Mouse (Mus musculus) lung, embryonic 16.5 days (tissue): ENCODE results near the gene Isy1. TPM values are rescaled to one million over a fixed set of nuclear protein-coding genes. Genes with fewer than 3 reads are reported as not detected.
A peak's percentile ranks its signal among the peaks of the same experiment; 100 is the strongest.

Source experiments
- ATAC-seq: fragments of 200-750 bp; cut with Nextera tagmentation; 2 replicates; pipeline ENCODE4 v1.8.0; 2017; ENCODE audit warnings: low read depth, mild to moderate bottlenecking, moderate library complexity
- H3K27ac ChIP-seq: fragments of 300-500 bp; sonication (generic); 2 replicates; pipeline ENCODE4 v1.5.1; 2014; ENCODE audit warnings: mild to moderate bottlenecking, control low read depth, low read length
- H3K27me3 ChIP-seq: fragments of 300-500 bp; sonication (generic); 2 replicates; pipeline ENCODE4 v1.6.1; 2014; ENCODE audit warnings: low read depth, low read length, mixed read lengths; ENCODE audit not compliant: control insufficient read depth, insufficient read depth
- H3K36me3 ChIP-seq: fragments of 300-500 bp; sonication (generic); 2 replicates; pipeline ENCODE4 v1.6.1; 2014; ENCODE audit warnings: low read length; ENCODE audit not compliant: control insufficient read depth, insufficient read depth
- H3K4me1 ChIP-seq: fragments of 300-500 bp; sonication (generic); replicated peaks from 2 replicates; pipeline ENCODE4 v1.6.1; 2014; ENCODE audit warnings: low read length, mixed read lengths; ENCODE audit not compliant: control insufficient read depth, insufficient read depth
- H3K4me2 ChIP-seq: fragments of 300-500 bp; sonication (generic); 2 replicates; pipeline ENCODE4 v1.6.1; 2014; ENCODE audit warnings: low read depth, low read length, control low read depth
- H3K4me3 ChIP-seq: fragments of 300-500 bp; sonication (generic); 2 replicates; pipeline ENCODE4 v1.5.1; 2014; ENCODE audit warnings: mild to moderate bottlenecking, low read length, control low read depth
- H3K9ac ChIP-seq: fragments of 300-500 bp; sonication (generic); 2 replicates; pipeline ENCODE4 v1.6.1; 2014; ENCODE audit warnings: low read length, control low read depth
- H3K9me3 ChIP-seq: fragments of 300-500 bp; sonication (generic); 2 replicates; pipeline ENCODE4 v1.6.1; 2016; ENCODE audit warnings: low read length; ENCODE audit not compliant: control insufficient read depth
- WGBS: fragments of 180-500 bp; shearing (Covaris S2); extraction: QIAGEN DNeasy Blood & Tissue Kit; methylation state at CpG from one replicate; pipeline ENCODE4 v1.1.7; 2014; 5-methylcytosine and 5-hydroxymethylcytosine counted together
- polyA plus RNA-seq: library from polyadenylated mRNA; unstranded; fragments of >200 nt; fragmentation: Nextera tagmentation; extraction: Ambion mirVana; gene quantifications from 2 replicates; pipeline ENCODE4 v1.2.1, GENCODE M21; 2015

The Isy1 gene
- polyA plus RNA-seq, 1 experiment from 2014 or later = 47.6 TPM

DNA sequence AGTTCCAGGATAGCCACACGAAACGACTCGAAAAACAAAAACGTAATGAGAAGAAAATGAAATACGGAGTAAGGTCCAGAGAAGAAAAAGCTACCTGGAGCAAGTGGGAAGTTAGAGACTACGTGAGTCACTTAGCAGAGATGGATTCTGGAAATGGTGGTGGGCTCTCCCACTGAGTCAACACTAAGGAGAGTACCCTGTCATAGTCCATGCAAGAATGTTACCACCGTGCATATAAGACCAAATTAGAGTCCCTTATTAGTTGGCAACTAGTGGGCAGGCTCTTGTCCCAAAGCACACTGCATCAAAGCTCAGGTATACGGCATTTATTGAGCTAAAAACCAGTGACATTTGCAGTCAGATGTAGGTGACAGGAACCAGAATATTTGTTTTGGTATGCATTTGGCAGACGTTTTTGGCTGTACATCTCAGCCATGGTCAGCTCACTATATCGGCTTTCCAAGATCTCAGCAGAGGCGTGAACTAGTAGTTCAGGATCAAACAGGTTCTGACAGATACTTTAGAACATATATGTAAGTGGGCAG lies 1.3 kb upstream of the Isy1 start:
- Histone ChIP-seq H3K9me3 (no peaks in the 10 kb centered on the region), H3K36me3 (peaks cover 27% of the 10 kb centered on the region), H3K4me1 (peaks cover 7% of the 10 kb centered on the region; the same call in 1 of the 2 replicates), H3K27me3 (no peaks in the 10 kb centered on the region), H3K4me3 (no peak overlapping the region), H3K27ac (no peak overlapping the region), H3K4me2 (peak overlapping the region; percentile 84), H3K9ac (no peak overlapping the region)
- ATAC-seq = no peak
- 52% methylated on average over 11 of the region's 11 CpGs for WGBS

DNA sequence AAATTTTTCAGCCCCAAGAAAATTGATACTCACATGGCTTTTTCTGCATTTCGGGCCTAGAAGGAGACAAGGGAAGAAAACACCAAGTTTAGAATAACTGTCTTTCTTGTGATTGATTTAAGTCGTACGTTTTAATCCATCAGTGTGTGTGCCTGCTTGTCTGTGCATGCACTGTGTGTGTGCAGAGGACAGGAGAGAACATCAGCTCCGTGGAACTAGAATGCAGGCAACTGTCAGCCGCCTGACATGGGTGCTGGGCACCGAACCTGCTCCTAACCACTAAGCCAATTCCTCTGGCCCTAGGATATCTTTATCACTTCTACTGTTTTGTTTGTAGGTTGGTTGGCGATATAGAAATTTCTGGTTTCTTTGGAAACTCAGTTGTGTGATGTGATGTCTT lies 2.9 kb downstream of the Isy1 start, which contains the start of gene Gm45140:
Gm45140 (minus strand) TSS at position 101 of the 400 bp plus-strand sequence.
- no peak for ATAC-seq
- Histone ChIP-seq H3K27me3 (no peaks in the 10 kb centered on the region), H3K4me3 (no peak within 1 kb of the TSS), H3K4me2 (no peak within 1 kb of the TSS), H3K4me1 (peaks cover 7% of the 10 kb centered on the region; the same call in 1 of the 2 replicates), H3K9ac (no peak within 1 kb of the TSS), H3K9me3 (no peaks in the 10 kb centered on the region), H3K36me3 (peaks cover 12% of the 10 kb centered on the region), H3K27ac (no peak within 1 kb of the TSS)
- WGBS = 89% methylated on average over 7 of the region's 7 CpGs

DNA sequence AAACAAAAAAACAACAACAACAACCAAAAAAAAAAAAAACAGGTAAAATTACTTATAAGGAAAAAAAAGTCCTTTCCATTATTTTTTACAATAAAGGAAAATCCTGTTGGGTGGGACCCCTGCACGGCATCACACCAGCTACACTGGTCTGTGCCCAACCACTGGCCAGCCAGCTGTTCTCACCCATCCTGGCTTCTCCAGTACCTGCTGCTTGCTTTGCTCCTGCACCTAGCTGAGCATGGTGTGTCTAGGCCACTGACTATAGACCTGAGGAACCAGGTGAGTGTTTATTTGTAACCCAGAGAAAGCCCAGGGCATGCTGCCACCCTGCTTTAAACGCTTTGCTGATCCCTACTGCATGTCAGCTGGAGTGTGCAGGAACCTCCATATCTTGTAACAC lies 18.2 kb downstream of the Isy1 start:
- no peak overlapping the region for H3K9ac ChIP-seq
- no peak for ATAC-seq
- no peaks in the 10 kb centered on the region for H3K4me1 ChIP-seq
- H3K4me2 ChIP-seq = no peak overlapping the region
- no peak overlapping the region for H3K4me3 ChIP-seq
- WGBS = 92% methylated on average over 2 of the region's 2 CpGs
- no peaks in the 10 kb centered on the region for H3K27me3 ChIP-seq
- H3K27ac ChIP-seq = no peak overlapping the region
- H3K9me3 ChIP-seq = no peaks in the 10 kb centered on the region
- peaks cover 59% of the 10 kb centered on the region for H3K36me3 ChIP-seq

DNA sequence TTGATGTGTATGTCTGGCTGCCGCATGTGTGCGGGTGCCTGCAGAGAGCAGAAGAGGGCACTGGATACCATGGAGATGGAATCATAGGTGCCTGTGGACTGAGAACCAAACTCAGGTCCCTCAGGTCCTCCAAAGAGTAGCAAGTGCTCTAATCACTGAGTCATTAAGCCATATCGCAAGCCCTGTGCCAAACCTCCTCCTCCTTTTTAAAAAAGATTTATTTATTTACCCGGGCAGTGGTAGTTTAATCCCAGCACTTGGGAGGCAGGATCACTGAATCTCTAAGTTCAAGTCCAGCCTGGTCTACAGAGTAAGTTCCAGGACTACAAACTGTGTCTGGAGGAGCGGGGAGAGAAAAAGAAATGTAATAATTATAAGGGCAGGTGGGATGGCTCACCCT lies 24.1 kb downstream of the Isy1 start:
- no peak overlapping the region for H3K9ac ChIP-seq
- 88% methylated on average over 5 of the region's 5 CpGs for WGBS
- H3K27ac ChIP-seq = no peak overlapping the region
- no peak for ATAC-seq
- no peak overlapping the region for H3K4me3 ChIP-seq
- H3K27me3 ChIP-seq = no peaks in the 10 kb centered on the region
- H3K4me1 ChIP-seq = peaks cover 14% of the 10 kb centered on the region
- H3K9me3 ChIP-seq = no peaks in the 10 kb centered on the region
- no peak overlapping the region for H3K4me2 ChIP-seq
- H3K36me3 ChIP-seq = peaks cover 27% of the 10 kb centered on the region

DNA sequence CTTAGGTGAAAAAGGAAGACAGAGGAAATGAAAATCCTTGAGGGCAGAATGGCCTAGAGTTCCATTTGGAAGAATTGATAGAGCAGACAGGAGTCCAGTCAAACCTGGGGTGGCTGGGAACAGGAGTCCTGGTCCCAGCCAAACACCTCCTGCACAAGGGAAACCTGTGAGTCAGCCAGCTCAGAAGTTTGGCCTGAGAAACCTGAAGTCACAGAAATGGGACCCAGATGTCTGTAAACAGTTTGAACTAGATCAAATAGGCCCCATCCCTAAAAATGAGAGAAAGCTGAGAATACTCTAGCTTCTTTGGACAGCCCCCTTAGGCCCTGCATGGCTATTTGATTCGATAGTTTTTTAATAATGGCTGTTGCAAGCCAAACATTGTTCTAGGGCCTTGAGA lies 25.9 kb downstream of the Isy1 start:
- H3K27ac ChIP-seq = peak overlapping the region; percentile 89; the same call in 1 of the 2 replicates
- H3K4me2 ChIP-seq = peak overlapping the region; percentile 70
- H3K4me1 ChIP-seq = peaks cover 20% of the 10 kb centered on the region
- no peaks in the 10 kb centered on the region for H3K27me3 ChIP-seq
- 81% methylated on average over 1 of the region's 1 CpGs for WGBS
- peak overlapping the region; percentile 64 for H3K9ac ChIP-seq
- H3K36me3 ChIP-seq = peaks cover 14% of the 10 kb centered on the region; the same call in 1 of the 2 replicates
- no peaks in the 10 kb centered on the region for H3K9me3 ChIP-seq
- ATAC-seq = no peak
- H3K4me3 ChIP-seq = peak overlapping the region; percentile 88

DNA sequence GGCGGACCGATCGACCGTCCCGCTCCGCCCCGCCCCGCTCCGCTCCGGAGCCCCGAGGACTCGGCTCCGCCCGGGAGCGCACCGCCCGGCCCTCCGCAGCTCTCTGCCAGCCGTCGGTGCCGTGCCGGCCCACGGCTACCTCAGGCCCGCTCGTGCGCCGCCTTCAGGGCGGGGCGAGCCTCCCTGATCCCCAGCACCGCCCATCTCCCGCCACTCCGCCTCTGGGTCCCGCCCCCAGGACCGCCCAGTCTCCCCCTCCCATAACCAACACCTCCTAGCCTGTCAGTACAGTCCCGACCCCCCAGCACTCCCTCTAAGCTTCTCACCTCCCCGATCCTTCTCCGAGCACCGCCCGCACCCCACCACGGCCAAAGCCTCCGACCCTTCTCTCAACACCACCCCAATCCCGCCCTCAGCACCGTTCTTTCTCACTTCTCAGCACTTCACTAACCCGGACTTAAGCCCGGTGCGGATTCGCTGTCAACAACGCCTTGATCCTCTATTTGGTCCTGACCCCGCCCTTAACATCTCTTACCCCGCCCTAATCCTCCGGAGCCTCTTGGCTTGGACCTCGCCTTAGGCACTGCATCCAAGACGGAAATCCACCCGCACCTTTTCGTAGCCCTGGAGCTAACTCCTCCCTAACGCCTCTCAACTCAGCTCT lies 26.8 kb downstream of the Isy1 start, which contains the start of gene Rab43:
Rab43 (minus strand) TSS at position 490 of the 664 bp plus-strand sequence.
- no peaks in the 10 kb centered on the region for H3K9me3 ChIP-seq
- peak within 1 kb of the TSS; percentile 70 for H3K4me2 ChIP-seq
- ATAC-seq = peak; percentile 97
- peak within 1 kb of the TSS; percentile 89 for H3K27ac ChIP-seq
- H3K4me3 ChIP-seq = peak within 1 kb of the TSS; percentile 88
- under 1% methylated on average over 47 of the region's 56 CpGs for WGBS
- peaks cover 20% of the 10 kb centered on the region for H3K4me1 ChIP-seq
- H3K27me3 ChIP-seq = no peaks in the 10 kb centered on the region
- H3K36me3 ChIP-seq = peaks cover 10% of the 10 kb centered on the region; the same call in 1 of the 2 replicates
- peak within 1 kb of the TSS; percentile 90 for H3K9ac ChIP-seq

DNA sequence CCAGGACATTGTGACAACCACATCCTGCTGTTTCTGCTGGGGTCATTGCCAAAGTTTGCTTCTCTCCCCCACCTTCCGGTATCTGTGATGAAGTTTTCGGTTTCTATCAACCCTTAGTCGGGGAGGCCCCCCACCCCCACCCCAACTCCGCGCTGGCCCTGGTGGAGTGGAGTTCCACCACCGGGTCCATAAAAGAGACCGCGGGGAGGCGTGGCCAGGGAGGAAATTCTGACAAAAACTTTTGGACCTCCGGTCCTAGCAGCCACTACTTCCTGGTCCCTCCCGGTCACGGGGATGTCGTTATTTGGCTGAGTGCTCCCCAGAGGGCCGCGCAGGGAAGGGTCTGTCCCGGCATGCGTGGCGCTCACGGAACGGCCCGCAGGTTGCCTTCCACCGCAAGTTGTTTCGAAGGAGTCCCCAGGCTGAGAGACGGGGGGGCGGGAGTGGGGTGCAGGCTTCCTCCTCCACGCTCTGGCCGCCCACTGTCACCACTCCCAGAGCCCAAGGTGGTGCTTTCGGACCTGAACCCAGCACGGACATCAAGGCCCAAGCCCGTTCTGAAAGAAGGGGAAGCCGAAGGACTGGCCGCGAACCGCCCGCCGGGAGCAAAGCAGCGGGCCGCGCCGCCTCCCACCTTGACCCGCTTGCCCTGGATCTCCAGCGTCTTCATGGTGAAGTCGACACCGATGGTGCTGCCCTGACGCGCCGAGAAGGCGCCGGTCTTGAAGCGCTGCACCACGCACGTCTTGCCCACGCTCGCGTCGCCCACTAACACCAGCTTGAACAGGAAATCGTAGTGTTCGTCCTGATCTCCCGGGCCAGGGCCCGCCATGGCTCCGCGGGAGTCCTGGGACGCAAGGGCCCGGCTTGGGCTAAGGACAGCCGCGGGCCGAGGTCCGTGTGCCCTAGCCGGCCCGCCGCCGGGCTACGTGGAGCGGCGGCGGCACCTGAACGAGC lies 27.6 kb downstream of the Isy1 start:
- ATAC-seq = peak; percentile 24

DNA sequence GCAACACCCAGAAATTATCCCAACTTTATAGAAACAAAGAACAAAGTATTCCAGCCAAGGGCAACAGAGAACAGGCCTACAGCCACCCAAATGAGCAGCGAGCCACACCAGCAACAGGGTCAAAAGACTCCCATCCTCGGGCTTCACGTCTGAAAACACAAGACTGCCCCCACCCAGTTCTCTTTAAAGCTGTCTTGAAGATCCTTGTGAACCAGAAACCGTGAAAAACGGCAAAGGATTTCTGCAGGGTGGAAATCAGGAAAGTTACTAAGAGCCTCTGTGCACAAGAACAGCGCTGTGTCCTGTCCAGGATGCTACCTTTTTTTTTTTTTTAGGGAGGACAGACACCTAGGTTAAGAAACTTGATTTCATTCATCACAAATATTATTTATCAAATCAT lies 28.3 kb downstream of the Isy1 start:
- Histone ChIP-seq H3K27me3 (no peaks in the 10 kb centered on the region), H3K27ac (peak overlapping the region; percentile 89), H3K4me1 (peaks cover 20% of the 10 kb centered on the region), H3K4me2 (peak overlapping the region; percentile 70), H3K36me3 (peaks cover 5% of the 10 kb centered on the region; the same call in 1 of the 2 replicates), H3K9me3 (no peaks in the 10 kb centered on the region), H3K4me3 (peak overlapping the region; percentile 88), H3K9ac (peak overlapping the region; percentile 90)
- WGBS = 29% methylated on average over 6 of the region's 6 CpGs
- ATAC-seq = no peak

More for the DNA sequence above, 27.6 kb downstream of the Isy1 start:
- peak overlapping the region; percentile 89 for H3K27ac ChIP-seq
- H3K4me1 ChIP-seq = peaks cover 20% of the 10 kb centered on the region
- H3K9me3 ChIP-seq = no peaks in the 10 kb centered on the region
- WGBS = under 1% methylated on average over 70 of the region's 77 CpGs
- peak overlapping the region; percentile 70 for H3K4me2 ChIP-seq
- H3K27me3 ChIP-seq = no peaks in the 10 kb centered on the region
- H3K4me3 ChIP-seq = peak overlapping the region; percentile 88
- peaks cover 10% of the 10 kb centered on the region; the same call in 1 of the 2 replicates for H3K36me3 ChIP-seq
- H3K9ac ChIP-seq = peak overlapping the region; percentile 90
